Mouse (Mus musculus) erythroblast, embryonic 14.5 days (primary cell): ENCODE measurements around the gene Gvin1. TPM values are rescaled to one million over a fixed set of nuclear protein-coding genes. Genes with fewer than 3 reads are reported as not detected.
"Not testable (repeated sequence)": the region's sequence is repeated elsewhere in the genome, so short reads cannot be mapped to it uniquely, and the experiment has no call there.

Experiments used
- H3K27me3 ChIP-seq: 2 replicates; pipeline ENCODE4 v1.6.1; 2012; ENCODE audit warnings: inconsistent platforms; ENCODE audit not compliant: control insufficient read depth
- H3K36me3 ChIP-seq: 2 replicates; pipeline ENCODE4 v1.6.1; 2012; ENCODE audit warnings: mild to moderate bottlenecking, inconsistent platforms; ENCODE audit not compliant: control insufficient read depth
- H3K4me1 ChIP-seq: 2 replicates; pipeline ENCODE4 v1.6.1; 2012; ENCODE audit warnings: inconsistent platforms; ENCODE audit not compliant: control insufficient read depth
- H3K4me3 ChIP-seq: replicated peaks from 2 replicates; pipeline ENCODE3; 2012; ENCODE audit warnings: moderate library complexity, mild to moderate bottlenecking, inconsistent platforms
- H3K9me3 ChIP-seq: 2 replicates; pipeline ENCODE4 v1.6.1; 2012; ENCODE audit warnings: low read length, inconsistent platforms, mixed read lengths; ENCODE audit not compliant: control insufficient read depth
- polyA plus RNA-seq: library from polyadenylated mRNA; stranded (reverse); fragments of >175 nt; gene quantifications from 2 replicates; pipeline ENCODE4 v1.2.3, GENCODE M21; 2012

The Gvin1 gene
- polyA plus RNA-seq, 1 experiment = not detected

DNA sequence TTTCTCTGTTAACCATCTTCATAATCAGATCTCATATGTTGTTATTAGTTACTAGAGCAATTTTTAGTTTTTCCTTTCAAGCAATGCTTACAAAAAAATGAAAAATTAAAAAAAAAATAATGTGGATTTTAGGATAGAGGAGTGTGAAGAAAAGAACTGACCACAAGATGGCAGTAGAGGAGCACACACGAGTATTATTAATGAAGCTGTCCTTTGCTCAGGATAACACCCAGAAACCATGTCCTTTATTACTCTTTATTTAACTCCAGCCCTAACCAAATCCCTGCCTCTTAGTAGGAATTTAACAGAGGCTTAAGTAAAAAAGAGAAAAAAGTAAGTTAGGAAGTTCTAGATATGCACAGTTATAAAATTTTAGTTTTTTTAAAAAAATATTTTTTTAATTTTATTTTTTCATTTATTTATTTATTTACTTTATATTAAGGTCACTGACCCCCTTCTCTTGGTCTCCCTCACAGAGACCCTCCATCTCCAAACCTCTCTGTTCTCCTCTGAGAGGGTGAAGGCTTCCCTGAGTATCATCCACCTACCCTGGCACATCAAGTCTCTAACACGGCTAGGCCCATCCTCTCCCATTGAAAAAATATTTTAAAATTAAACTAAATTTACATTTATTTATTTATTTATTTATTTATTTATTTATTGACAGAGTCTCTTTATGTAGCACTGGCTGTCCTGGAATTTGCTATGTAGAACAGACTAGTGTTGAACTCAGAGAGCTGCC lies 69.9 kb downstream of the Gvin1 start:
- not testable (repeated sequence) for H3K4me1 ChIP-seq, H3K4me3 ChIP-seq, H3K36me3 ChIP-seq, H3K27me3 ChIP-seq, H3K9me3 ChIP-seq

DNA sequence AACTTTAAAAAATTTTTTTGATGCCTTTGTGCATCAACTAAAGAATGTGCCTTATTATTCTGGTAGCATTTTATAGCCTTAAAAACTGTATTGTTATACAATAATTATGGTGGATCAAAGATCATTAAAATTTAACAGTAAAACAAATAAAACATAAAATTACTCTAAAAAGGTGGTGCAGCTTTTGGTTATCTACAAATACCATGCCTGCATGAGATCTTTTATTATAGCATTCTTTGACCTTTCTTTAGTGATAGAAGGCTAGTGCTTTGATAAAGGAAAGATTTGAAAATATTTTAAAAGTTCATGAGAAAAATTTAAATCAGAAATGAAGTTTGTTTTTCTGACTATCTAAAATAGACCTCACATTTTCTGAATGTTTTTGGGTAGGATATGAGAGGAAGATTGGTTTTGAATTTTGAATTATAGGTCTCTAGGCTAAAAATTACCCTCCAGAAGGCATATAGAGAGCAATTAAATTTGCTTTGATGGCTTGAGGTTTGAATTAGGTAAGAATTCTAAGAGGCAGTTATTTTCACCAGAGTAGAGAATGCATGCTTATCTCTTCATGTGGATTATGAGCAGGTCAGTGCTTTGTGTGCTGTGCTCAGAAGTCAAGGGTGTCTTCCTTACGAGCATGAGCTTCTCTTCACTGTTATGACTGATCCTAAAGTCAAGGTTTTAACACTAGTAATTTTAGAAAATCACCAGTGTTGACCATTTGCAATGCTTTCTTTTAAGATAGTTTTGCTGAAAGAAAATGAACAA lies 73.8 kb downstream of the Gvin1 start:
- not testable (repeated sequence) for H3K27me3 ChIP-seq, H3K4me1 ChIP-seq, H3K4me3 ChIP-seq, H3K9me3 ChIP-seq, H3K36me3 ChIP-seq

DNA sequence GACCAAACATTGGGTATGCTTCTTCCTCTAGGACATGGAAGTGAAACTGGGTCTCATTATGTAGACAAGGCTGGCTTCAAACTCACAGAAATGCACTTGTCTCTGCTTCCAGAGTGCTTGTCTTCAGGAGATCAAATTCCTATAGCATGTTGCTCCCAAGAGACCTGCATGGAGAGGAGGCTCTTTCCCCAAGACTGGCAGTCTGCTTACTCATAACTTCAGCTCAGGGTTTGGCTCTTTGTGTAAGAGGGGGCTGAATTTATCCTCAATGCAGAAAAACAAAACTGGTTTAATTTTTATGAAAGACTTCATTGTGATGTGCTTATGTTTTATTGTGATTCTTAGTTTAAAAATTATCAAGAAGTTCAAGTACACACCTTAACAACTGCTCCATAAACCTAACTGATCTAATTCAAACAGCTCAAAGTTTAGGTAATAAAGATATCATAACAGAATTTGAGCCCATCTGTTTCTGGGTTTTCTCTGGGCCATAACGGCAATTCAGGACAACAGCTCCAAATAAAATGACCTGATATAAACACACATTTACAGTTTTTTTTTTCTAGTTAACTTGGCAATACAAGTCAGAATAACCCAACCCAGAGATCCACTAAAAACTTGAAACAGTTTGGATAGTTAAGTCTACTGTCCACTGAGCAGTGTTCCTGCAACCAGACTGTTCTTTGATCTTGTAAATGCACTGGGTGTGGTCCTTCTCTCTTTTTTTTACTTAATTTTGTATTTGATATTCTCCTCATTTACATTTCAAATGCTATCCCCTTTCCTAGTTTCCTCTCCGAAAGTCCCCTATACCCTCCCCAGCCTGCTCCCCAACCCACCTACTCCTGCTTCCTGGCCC lies 97.8 kb downstream of the Gvin1 start:
- H3K36me3 ChIP-seq, H3K9me3 ChIP-seq, H3K4me3 ChIP-seq, H3K27me3 ChIP-seq, H3K4me1 ChIP-seq: not testable (repeated sequence)
